Mouse (Mus musculus): ENCODE results near the gene Sag. TPM values are rescaled to one million over a fixed set of nuclear protein-coding genes. Genes with fewer than 3 reads are reported as not detected.

The Sag gene
- polyA plus RNA-seq, 2 experiments, result 1.0 to 2.1 TPM

DNA sequence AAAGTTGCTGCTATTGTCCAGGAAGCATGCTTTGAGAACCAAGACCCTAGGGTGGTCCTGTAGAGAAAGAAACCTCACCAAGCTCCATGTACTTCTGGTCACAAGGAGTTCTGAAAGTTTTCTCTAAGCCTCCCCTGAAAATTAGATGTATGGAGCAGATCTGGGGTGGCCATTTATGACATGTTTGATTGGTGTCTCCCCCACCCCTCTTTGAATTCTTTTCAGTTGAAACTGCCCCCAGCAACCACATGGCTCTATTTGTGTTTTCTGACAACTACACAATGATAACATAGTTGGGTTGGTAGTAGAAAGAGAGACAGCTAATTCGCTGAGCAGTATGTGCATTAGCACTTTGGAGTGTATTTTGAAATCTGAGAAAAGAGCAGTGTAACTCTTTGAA lies 52.0 kb downstream of the Sag start:
- no peak overlapping the region for H3K4me3 ChIP-seq (replicated peaks; ENCODE audit: low read length)
- H3K27ac ChIP-seq (replicated peaks; ENCODE audit: low read depth, low read length), result no peak overlapping the region
- no peak overlapping the region for H3K4me2 ChIP-seq (replicated peaks; ENCODE audit: low read depth, low read length, severe bottlenecking)

GRCm38 (mm10) chr1:87856823-87857222 lies 53.3 kb downstream of the Sag start:
- H3K36me3 ChIP-seq (ENCODE audit: control insufficient read depth, insufficient read depth, low read length), result no peaks in the 10 kb centered on the region
- H3K9me3 ChIP-seq (ENCODE audit: control insufficient read depth, low read length), result no peaks in the 10 kb centered on the region
- H3K4me3 ChIP-seq (replicated peaks; ENCODE audit: low read length), result no peak overlapping the region
- no peak overlapping the region for H3K27ac ChIP-seq (replicated peaks; ENCODE audit: low read depth, low read length)
- H3K4me2 ChIP-seq (replicated peaks; ENCODE audit: low read depth, low read length, severe bottlenecking), result no peak overlapping the region
- ATAC-seq (ENCODE audit: low FRiP score, low read depth) (no peak), DNase-seq (ENCODE audit: low spot score) (no peak)
- no peak overlapping the region for H3K9ac ChIP-seq (ENCODE audit: low read depth, low read length, severe bottlenecking)
- no peak for TF ChIP-seq POLR2A (IDR thresholded peaks at IDR 0.05; ENCODE audit: borderline replicate concordance, extremely low read depth, insufficient read depth, insufficient read length)
- H3K4me1 ChIP-seq (ENCODE audit: control insufficient read depth, insufficient read depth, low read length), result peaks cover 19% of the 10 kb centered on the region
- no peaks in the 10 kb centered on the region for H3K27me3 ChIP-seq (ENCODE audit: control insufficient read depth, insufficient read depth, low read length)
- 84% methylated on average over 3 of the region's 3 CpGs for WGBS

More for the DNA sequence above, 52.0 kb downstream of the Sag start:
- Histone ChIP-seq H3K4me1 (ENCODE audit: control insufficient read depth, insufficient read depth, low read length) (peaks cover 19% of the 10 kb centered on the region), H3K9me3 (ENCODE audit: control insufficient read depth, low read length) (no peaks in the 10 kb centered on the region), H3K27me3 (ENCODE audit: control insufficient read depth, insufficient read depth, low read length) (no peaks in the 10 kb centered on the region), H3K9ac (ENCODE audit: low read depth, low read length, severe bottlenecking) (no peak overlapping the region), H3K36me3 (ENCODE audit: control insufficient read depth, insufficient read depth, low read length) (no peaks in the 10 kb centered on the region)
- DNase-seq (ENCODE audit: low spot score) (no peak), ATAC-seq (ENCODE audit: low FRiP score, low read depth) (no peak)
- WGBS, result 85% methylated on average over 1 of the region's 1 CpGs
- TF ChIP-seq POLR2A (IDR thresholded peaks at IDR 0.05; ENCODE audit: borderline replicate concordance, extremely low read depth, insufficient read depth, insufficient read length), result no peak

- DNase-seq (ENCODE audit: low spot score), result no peak
- H3K36me3 ChIP-seq (ENCODE audit: control insufficient read depth, insufficient read depth, low read length), result no peaks in the 10 kb centered on the region
- no peak overlapping the region for H3K4me3 ChIP-seq (replicated peaks; ENCODE audit: low read length)
- 100% methylated on average over 1 of the region's 1 CpGs for WGBS
- no peak overlapping the region for H3K4me2 ChIP-seq (replicated peaks; ENCODE audit: low read depth, low read length, severe bottlenecking)
- peaks cover 15% of the 10 kb centered on the region for H3K4me1 ChIP-seq (ENCODE audit: control insufficient read depth, insufficient read depth, low read length)
- no peak overlapping the region for H3K27ac ChIP-seq (replicated peaks; ENCODE audit: low read depth, low read length)
- TF ChIP-seq POLR2A (IDR thresholded peaks at IDR 0.05; ENCODE audit: borderline replicate concordance, extremely low read depth, insufficient read depth, insufficient read length), result no peak
- H3K27me3 ChIP-seq (ENCODE audit: control insufficient read depth, insufficient read depth, low read length), result no peaks in the 10 kb centered on the region
- no peak overlapping the region for H3K9ac ChIP-seq (ENCODE audit: low read depth, low read length, severe bottlenecking)
- no peak for ATAC-seq (ENCODE audit: low FRiP score, low read depth)
- H3K9me3 ChIP-seq (ENCODE audit: control insufficient read depth, low read length), result no peaks in the 10 kb centered on the region
These were observed 54.6 kb downstream of the Sag start for GRCm38 (mm10) chr1:87858031-87858430.

DNA sequence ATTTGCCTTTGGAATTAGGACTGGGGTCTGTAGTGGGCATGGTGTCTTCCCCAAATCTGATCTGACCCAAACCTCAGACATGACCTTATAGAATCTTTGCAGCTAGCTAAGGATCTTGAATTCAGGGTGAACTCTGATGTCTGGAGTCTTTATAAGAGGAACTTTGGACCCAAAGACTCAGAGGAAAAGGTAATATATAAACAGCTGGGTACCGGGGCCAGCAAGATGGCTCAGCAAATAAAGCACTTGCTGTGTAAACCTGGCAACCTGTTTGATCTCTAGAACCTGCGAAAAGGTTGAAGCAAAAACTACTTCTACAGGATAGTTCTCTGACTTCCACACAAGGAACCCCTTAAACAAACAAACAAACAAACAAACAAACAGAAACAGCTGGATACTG lies 55.0 kb downstream of the Sag start:
- Histone ChIP-seq H3K9ac (ENCODE audit: low read depth, low read length, severe bottlenecking) (no peak overlapping the region), H3K4me2 (replicated peaks; ENCODE audit: low read depth, low read length, severe bottlenecking) (no peak overlapping the region), H3K27ac (replicated peaks; ENCODE audit: low read depth, low read length) (no peak overlapping the region), H3K9me3 (ENCODE audit: control insufficient read depth, low read length) (no peaks in the 10 kb centered on the region), H3K36me3 (ENCODE audit: control insufficient read depth, insufficient read depth, low read length) (no peaks in the 10 kb centered on the region), H3K4me3 (replicated peaks; ENCODE audit: low read length) (no peak overlapping the region), H3K4me1 (ENCODE audit: control insufficient read depth, insufficient read depth, low read length) (peaks cover 15% of the 10 kb centered on the region), H3K27me3 (ENCODE audit: control insufficient read depth, insufficient read depth, low read length) (no peaks in the 10 kb centered on the region)
- 85% methylated on average over 2 of the region's 2 CpGs for WGBS
- no peak for TF ChIP-seq POLR2A (IDR thresholded peaks at IDR 0.05; ENCODE audit: borderline replicate concordance, extremely low read depth, insufficient read depth, insufficient read length)
- no peak for ATAC-seq (ENCODE audit: low FRiP score, low read depth)
- DNase-seq (ENCODE audit: low spot score), result no peak

DNA sequence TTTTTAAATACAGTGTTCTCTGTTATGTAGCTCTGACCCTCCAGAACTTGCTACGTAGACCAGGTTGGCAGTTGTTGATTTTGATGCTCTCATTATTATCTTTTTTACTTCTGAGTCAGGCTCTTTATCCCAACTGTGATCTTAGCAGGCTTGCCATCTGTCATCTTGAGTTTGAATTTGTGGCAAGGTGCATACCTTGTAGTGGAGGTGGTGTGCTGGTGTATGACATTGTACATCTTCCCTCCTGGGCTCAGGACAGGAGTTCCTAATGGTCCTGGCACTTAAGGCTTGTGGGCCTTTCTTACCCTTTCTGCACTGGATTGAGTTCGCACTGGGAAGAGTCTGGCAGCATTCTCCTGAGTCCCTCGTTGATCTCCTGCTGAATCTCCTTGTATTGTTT lies 60.1 kb downstream of the Sag start:
- Histone ChIP-seq H3K4me3 (replicated peaks; ENCODE audit: low read length) (no peak overlapping the region), H3K36me3 (ENCODE audit: control insufficient read depth, insufficient read depth, low read length) (no peaks in the 10 kb centered on the region), H3K27ac (replicated peaks; ENCODE audit: low read depth, low read length) (no peak overlapping the region), H3K9me3 (ENCODE audit: control insufficient read depth, low read length) (no peaks in the 10 kb centered on the region), H3K4me2 (replicated peaks; ENCODE audit: low read depth, low read length, severe bottlenecking) (no peak overlapping the region), H3K9ac (ENCODE audit: low read depth, low read length, severe bottlenecking) (no peak overlapping the region), H3K4me1 (ENCODE audit: control insufficient read depth, insufficient read depth, low read length) (no peaks in the 10 kb centered on the region), H3K27me3 (ENCODE audit: control insufficient read depth, insufficient read depth, low read length) (no peaks in the 10 kb centered on the region)
- DNase-seq (ENCODE audit: low spot score), result no peak
- 82% methylated on average over 3 of the region's 3 CpGs for WGBS
- no peak for TF ChIP-seq POLR2A (IDR thresholded peaks at IDR 0.05; ENCODE audit: borderline replicate concordance, extremely low read depth, insufficient read depth, insufficient read length)
- no peak for ATAC-seq (ENCODE audit: low FRiP score, low read depth)

- Histone ChIP-seq H3K9ac (ENCODE audit: low read depth, low read length, severe bottlenecking) (no peak overlapping the region), H3K27me3 (ENCODE audit: control insufficient read depth, insufficient read depth, low read length) (no peaks in the 10 kb centered on the region), H3K9me3 (ENCODE audit: control insufficient read depth, low read length) (no peaks in the 10 kb centered on the region), H3K4me1 (ENCODE audit: control insufficient read depth, insufficient read depth, low read length) (no peaks in the 10 kb centered on the region), H3K4me2 (replicated peaks; ENCODE audit: low read depth, low read length, severe bottlenecking) (no peak overlapping the region), H3K4me3 (replicated peaks; ENCODE audit: low read length) (no peak overlapping the region), H3K27ac (replicated peaks; ENCODE audit: low read depth, low read length) (no peak overlapping the region), H3K36me3 (ENCODE audit: control insufficient read depth, insufficient read depth, low read length) (no peaks in the 10 kb centered on the region)
- TF ChIP-seq POLR2A (IDR thresholded peaks at IDR 0.05; ENCODE audit: borderline replicate concordance, extremely low read depth, insufficient read depth, insufficient read length), result no peak
- ATAC-seq (ENCODE audit: low FRiP score, low read depth) (no peak), DNase-seq (ENCODE audit: low spot score) (no peak)
These were observed 61.4 kb downstream of the Sag start for GRCm38 (mm10) chr1:87864889-87865288.

Data from limb, embryonic 14.5 days (tissue).